Mouse (Mus musculus) C2C12 (cell line): ENCODE data around the gene Akt1s1. TPM values are rescaled to one million over a fixed set of nuclear protein-coding genes. Genes with fewer than 3 reads are reported as not detected.

Experiments used
- H3K27me3 ChIP-seq: one replicate; pipeline ENCODE4 v1.6.1; 2011; ENCODE audit not compliant: control insufficient read depth, insufficient read depth, insufficient read length
- H3K36me3 ChIP-seq: one replicate; pipeline ENCODE4 v1.6.1; 2011; ENCODE audit not compliant: control insufficient read depth, insufficient read depth
- H3K4me3 ChIP-seq: one replicate; pipeline ENCODE4 v1.5.1; 2011; ENCODE audit warnings: mild to moderate bottlenecking, control low read depth; ENCODE audit not compliant: poor library complexity, insufficient read depth, severe bottlenecking
- H3K79me2 ChIP-seq: one replicate; pipeline ENCODE4 v1.6.1; 2011; ENCODE audit not compliant: control insufficient read depth, insufficient read depth
- H3K79me3 ChIP-seq: one replicate; pipeline ENCODE4 v1.6.1; 2011; ENCODE audit warnings: low read depth, control low read depth
- H3ac ChIP-seq: one replicate; pipeline ENCODE3; 2011; ENCODE audit warnings: low read depth; ENCODE audit not compliant: control insufficient read depth, insufficient read length
- CEBPB ChIP-seq: IDR thresholded peaks from one replicate; pipeline ENCODE4 v1.6.1; 2011; ENCODE audit warnings: low read depth, mild to moderate bottlenecking, control low read depth, moderate library complexity
- CTCF ChIP-seq: IDR thresholded peaks from one replicate; pipeline ENCODE4 v1.5.1; 2011; ENCODE audit not compliant: control insufficient read depth, insufficient read depth, insufficient read length
- FOSL1 ChIP-seq: IDR thresholded peaks from one replicate; pipeline ENCODE4 v1.8.0; 2011; ENCODE audit warnings: mild to moderate bottlenecking, low read length; ENCODE audit not compliant: poor library complexity, insufficient read depth, severe bottlenecking
- MAX ChIP-seq: IDR thresholded peaks from one replicate; pipeline ENCODE4 v1.6.1; 2011; ENCODE audit warnings: mild to moderate bottlenecking, control low read depth
- MYOD1 ChIP-seq: IDR thresholded peaks from one replicate; pipeline ENCODE4 v1.6.1; 2011; ENCODE audit warnings: low read depth; ENCODE audit not compliant: control insufficient read depth, insufficient read length
- MYOG ChIP-seq: IDR thresholded peaks from one replicate; pipeline ENCODE4 v1.6.1; 2011; ENCODE audit not compliant: control insufficient read depth, insufficient read length; ENCODE audit errors: extremely low read depth
- USF1 ChIP-seq: IDR thresholded peaks from one replicate; pipeline ENCODE4 v1.6.1; 2011; ENCODE audit warnings: low read depth, mild to moderate bottlenecking, control low read depth, moderate library complexity
- polyA plus RNA-seq: library from polyadenylated mRNA; unstranded; fragments of >200 nt; fragmentation: generic; extraction: Trizol; gene quantifications from one replicate; pipeline ENCODE4 v1.2.1, GENCODE M21; 2012; ENCODE audit warnings: missing spikeins

The Akt1s1 gene
- polyA plus RNA-seq, 1 experiment = 208 TPM

DNA sequence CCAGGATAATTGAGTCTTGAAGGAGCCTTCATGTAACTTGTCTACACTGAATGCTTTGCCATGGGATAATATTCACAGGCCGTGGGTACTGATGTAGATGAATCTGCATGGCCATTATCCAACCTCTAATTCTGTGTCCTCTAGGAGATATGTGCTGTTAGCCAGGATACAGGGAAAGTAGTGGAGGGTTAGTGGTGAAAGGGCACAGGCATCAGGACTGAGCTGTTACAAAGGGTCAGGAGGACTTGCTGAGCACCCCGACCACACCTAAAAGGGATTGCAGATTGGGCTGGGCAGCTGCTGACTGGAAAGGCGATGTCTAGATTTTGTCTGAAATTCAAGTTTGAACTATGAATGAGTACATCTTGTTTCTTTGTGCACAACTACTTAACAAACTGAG, 28.3 kb upstream of the Akt1s1 start:
- Histone ChIP-seq H3K27me3 (no peaks in the 10 kb centered on the region), H3ac (no peak overlapping the region), H3K4me3 (no peak overlapping the region), H3K79me3 (peaks cover 88% of the 10 kb centered on the region), H3K79me2 (peaks cover 92% of the 10 kb centered on the region), H3K36me3 (peaks cover 37% of the 10 kb centered on the region)
- TF ChIP-seq FOSL1 (no peak), MYOD1 (no peak), MYOG (no peak), USF1 (no peak), CTCF (no peak), CEBPB (no peak), MAX (no peak)

DNA sequence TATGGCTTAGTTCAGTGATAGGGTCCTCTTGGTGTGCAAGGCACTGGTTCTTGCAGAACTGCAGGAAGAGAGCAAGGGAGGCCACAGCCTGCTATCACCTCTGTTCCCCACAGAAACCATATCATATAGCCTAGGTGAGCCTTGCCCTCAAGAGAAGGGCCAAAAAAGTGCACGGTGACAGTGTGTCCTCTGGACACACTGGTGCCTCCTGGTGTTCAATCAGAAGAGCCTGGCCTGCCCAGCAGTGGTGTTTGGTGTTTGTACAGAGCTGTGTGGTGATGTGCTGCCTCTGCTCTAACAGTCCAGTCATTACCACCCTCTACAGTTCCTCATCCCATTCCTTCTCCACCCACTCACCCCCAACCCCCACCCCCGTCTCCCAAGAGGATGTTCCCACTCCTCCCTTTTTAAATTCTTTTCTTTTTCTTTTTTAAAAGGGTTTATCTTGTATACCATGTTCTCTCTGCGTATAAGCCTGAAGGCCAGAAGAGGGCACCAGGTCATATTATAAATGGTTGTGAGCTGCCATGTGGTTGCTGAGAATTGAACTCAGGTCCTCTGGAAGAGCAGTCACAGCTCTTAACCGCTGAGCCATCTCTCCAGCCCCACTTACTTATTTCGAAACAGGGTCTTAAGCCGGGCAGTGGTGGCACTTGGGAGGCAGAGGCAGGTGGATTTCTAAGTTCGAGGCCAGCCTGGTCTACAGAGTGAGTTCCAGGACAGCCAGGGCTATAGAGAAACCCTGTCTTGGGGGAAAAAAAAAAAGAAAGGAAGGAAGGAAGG, 26.9 kb upstream of the Akt1s1 start:
- H3K4me3 ChIP-seq = no peak overlapping the region
- TF ChIP-seq USF1 (no peak), MAX (no peak), CTCF (no peak), CEBPB (no peak), FOSL1 (no peak), MYOG (no peak), MYOD1 (no peak)
- H3K79me3 ChIP-seq = peaks cover 96% of the 10 kb centered on the region
- peaks cover 100% of the 10 kb centered on the region for H3K79me2 ChIP-seq
- no peaks in the 10 kb centered on the region for H3K27me3 ChIP-seq
- H3K36me3 ChIP-seq = peaks cover 39% of the 10 kb centered on the region
- H3ac ChIP-seq = no peak overlapping the region

DNA sequence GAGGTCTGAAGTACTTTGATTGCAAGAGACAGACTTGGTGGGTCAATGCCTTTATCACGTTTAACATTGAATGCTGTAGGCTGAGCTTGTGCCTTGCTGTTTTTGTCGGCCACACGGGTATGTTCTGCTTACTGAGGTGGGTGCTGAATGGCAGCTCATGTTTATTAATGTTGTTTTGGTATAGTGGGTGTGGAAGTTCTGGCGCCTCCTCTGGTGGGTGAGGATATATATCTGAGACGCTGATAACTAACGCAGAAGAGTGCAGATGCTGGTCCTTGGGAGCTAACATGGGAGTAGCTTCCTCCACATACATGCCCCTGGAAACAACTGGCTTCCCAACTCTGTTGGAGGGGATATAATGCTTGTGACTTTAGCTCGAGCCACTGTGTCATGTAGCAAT, 25.4 kb upstream of the Akt1s1 start:
- no peak overlapping the region for H3ac ChIP-seq
- no peaks in the 10 kb centered on the region for H3K27me3 ChIP-seq
- H3K79me2 ChIP-seq = peaks cover 100% of the 10 kb centered on the region
- H3K4me3 ChIP-seq = no peak overlapping the region
- no peak for TF ChIP-seq USF1
- no peak for TF ChIP-seq CEBPB
- TF ChIP-seq MYOD1 = no peak
- no peak for TF ChIP-seq MYOG
- TF ChIP-seq CTCF = no peak
- no peak for TF ChIP-seq MAX
- TF ChIP-seq FOSL1 = no peak
- H3K79me3 ChIP-seq = peaks cover 96% of the 10 kb centered on the region
- peaks cover 43% of the 10 kb centered on the region for H3K36me3 ChIP-seq

DNA sequence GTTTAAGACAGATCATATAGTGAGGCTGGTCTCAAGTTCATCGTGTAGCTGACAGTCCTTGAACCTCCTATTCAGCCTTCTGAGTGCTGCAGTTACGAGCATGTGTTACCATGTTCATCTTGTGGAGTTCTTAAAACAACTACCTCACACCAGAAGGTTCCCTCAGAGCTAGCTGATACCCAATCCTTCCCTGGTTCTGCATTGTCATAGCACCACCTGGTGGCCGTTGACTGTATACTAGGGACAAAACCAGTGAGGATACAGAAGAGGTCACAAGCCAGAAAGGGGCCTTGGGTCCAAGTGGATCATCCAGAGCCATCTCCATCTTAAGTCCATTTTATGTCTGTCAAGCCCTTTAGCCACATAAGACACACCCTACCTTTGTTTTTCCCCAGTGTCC, 23.9 kb upstream of the Akt1s1 start:
- TF ChIP-seq MYOD1 = no peak
- TF ChIP-seq FOSL1 = no peak
- peak; percentile 22 for TF ChIP-seq CTCF
- Histone ChIP-seq H3K79me2 (peaks cover 100% of the 10 kb centered on the region), H3K4me3 (no peak overlapping the region), H3K36me3 (peaks cover 36% of the 10 kb centered on the region), H3K27me3 (no peaks in the 10 kb centered on the region), H3K79me3 (peaks cover 91% of the 10 kb centered on the region), H3ac (no peak overlapping the region)

DNA sequence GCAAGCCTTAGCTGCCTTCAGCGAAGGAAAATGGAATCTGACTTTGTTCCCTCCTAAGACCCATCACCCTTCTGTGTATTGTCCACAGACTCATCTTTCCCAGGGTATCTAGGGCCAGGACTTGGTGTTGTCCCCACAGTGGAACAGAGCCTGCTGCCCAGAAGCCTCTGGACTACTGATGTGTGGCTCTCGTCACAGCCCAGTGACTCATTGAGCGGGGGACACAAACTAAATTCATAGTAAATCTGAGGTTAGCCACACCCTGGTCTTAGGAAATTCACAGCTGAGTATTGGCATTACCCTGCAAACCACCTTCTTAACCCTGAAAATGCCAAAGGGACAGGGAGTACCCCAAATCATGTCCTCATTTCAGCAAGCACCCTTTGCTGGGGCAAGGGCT, 22.0 kb upstream of the Akt1s1 start:
- Histone ChIP-seq H3K79me2 (peaks cover 94% of the 10 kb centered on the region), H3K27me3 (no peaks in the 10 kb centered on the region), H3K36me3 (peaks cover 45% of the 10 kb centered on the region), H3K4me3 (no peak overlapping the region), H3ac (no peak overlapping the region), H3K79me3 (peaks cover 82% of the 10 kb centered on the region)
- peak; percentile 12 for TF ChIP-seq CEBPB
- TF ChIP-seq USF1 = no peak

DNA sequence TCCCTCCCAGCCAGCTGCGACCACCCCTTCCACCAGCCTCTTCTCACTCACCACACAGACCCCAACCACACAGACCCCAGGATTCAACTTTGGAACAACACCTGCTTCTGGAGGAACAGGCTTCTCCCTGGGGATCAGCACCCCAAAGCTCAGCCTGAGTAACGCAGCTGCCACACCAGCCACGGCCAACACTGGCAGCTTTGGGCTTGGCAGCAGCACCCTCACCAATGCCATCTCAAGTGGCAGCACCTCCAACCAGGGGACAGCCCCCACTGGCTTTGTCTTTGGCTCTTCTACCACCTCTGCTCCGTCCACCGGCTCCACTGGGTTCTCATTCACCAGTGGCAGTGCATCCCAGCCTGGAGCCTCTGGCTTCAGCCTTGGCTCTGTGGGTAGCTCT, 20.1 kb upstream of the Akt1s1 start:
- TF ChIP-seq MYOG (no peak), CEBPB (no peak), MAX (no peak), MYOD1 (no peak), USF1 (no peak), FOSL1 (no peak)
- peaks cover 65% of the 10 kb centered on the region for H3K79me3 ChIP-seq
- no peak overlapping the region for H3K4me3 ChIP-seq
- no peak overlapping the region for H3ac ChIP-seq
- no peaks in the 10 kb centered on the region for H3K27me3 ChIP-seq
- peaks cover 42% of the 10 kb centered on the region for H3K36me3 ChIP-seq
- H3K79me2 ChIP-seq = peaks cover 74% of the 10 kb centered on the region
